Mouse (Mus musculus) liver, adult 2 months (tissue): ENCODE data around the gene Tmem41b. TPM values are rescaled to one million over a fixed set of nuclear protein-coding genes. Genes with fewer than 3 reads are reported as not detected.

Source experiments
- DNase-seq: peaks from one replicate; pipeline ENCODE4 v3.0.0-alpha.2; 2011; ENCODE audit warnings: low read depth, low spot score; ENCODE audit errors: extremely low read depth
- H3K27ac ChIP-seq: fragments of 200-500 bp; replicated peaks from 2 replicates; pipeline ENCODE4 v1.5.1; 2012; ENCODE audit warnings: low read depth, mild to moderate bottlenecking, control low read depth, inconsistent platforms, low read length; ENCODE audit not compliant: insufficient read depth
- H3K27me3 ChIP-seq: fragments of 200-500 bp; 2 replicates; pipeline ENCODE4 v1.6.1; 2012; ENCODE audit warnings: mild to moderate bottlenecking, moderate library complexity, low read length, inconsistent platforms; ENCODE audit not compliant: control insufficient read depth, insufficient read depth
- H3K36me3 ChIP-seq: fragments of 200-500 bp; 2 replicates; pipeline ENCODE4 v1.6.1; 2012; ENCODE audit warnings: low read length, inconsistent platforms; ENCODE audit not compliant: control insufficient read depth, insufficient read depth
- H3K4me1 ChIP-seq: fragments of 200-500 bp; 2 replicates; pipeline ENCODE4 v1.6.1; 2011; ENCODE audit warnings: low read length; ENCODE audit not compliant: control insufficient read depth, insufficient read depth
- H3K4me3 ChIP-seq: fragments of 200-500 bp; 2 replicates; pipeline ENCODE4 v1.5.1; 2011; ENCODE audit warnings: low read depth, mild to moderate bottlenecking, control low read depth, low read length, moderate library complexity; ENCODE audit not compliant: insufficient read depth
- H3K79me2 ChIP-seq: fragments of 200-500 bp; 2 replicates; pipeline ENCODE4 v1.6.1; 2012; ENCODE audit warnings: inconsistent platforms, mild to moderate bottlenecking, low read length, moderate library complexity; ENCODE audit not compliant: control insufficient read depth, insufficient read depth
- H3K9ac ChIP-seq: fragments of 200-500 bp; 2 replicates; pipeline ENCODE4 v1.6.1; 2012; ENCODE audit warnings: low read depth, mild to moderate bottlenecking, control low read depth, inconsistent platforms, low read length
- CTCF ChIP-seq: fragments of 200-500 bp; IDR thresholded peaks from 2 replicates; pipeline ENCODE4 v1.5.1; 2011; ENCODE audit warnings: low read depth, low read length, control low read depth
- POLR2A ChIP-seq: fragments of 200-500 bp; IDR thresholded peaks from 2 replicates; pipeline ENCODE4 v1.6.1; 2011; ENCODE audit warnings: low read length, control low read depth; ENCODE audit not compliant: insufficient read depth; ENCODE audit errors: extremely low read depth
- WGBS: fragments of 180-500 bp; shearing (Covaris S2); methylation state at CpG from one replicate; pipeline ENCODE4 v1.1.7; 2018; 5-methylcytosine and 5-hydroxymethylcytosine counted together
- polyA plus RNA-seq: library from polyadenylated mRNA; depleted of rRNA; stranded (reverse); fragments of >200 nt; gene quantifications from 2 replicates; pipeline ENCODE4 v1.2.3, GENCODE M21; 2012
- total RNA-seq: library from RNA; depleted of rRNA; stranded (reverse); fragments of >200 nt; gene quantifications from 2 replicates; pipeline ENCODE4 v1.2.3, GENCODE M21; 2014

Gene Tmem41b
- total and polyA plus RNA-seq, 2 experiments, result 21.6 to 43.1 TPM

- H3K9ac ChIP-seq, result no peak overlapping the region
- no peak for TF ChIP-seq POLR2A
- no peak for TF ChIP-seq CTCF
- peaks cover 23% of the 10 kb centered on the region for H3K4me1 ChIP-seq
- 47% methylated on average over 6 of the region's 6 CpGs for WGBS
- H3K36me3 ChIP-seq, result no peaks in the 10 kb centered on the region
- peak overlapping the region; percentile 17; the same call in 1 of the 2 replicates for H3K27ac ChIP-seq
- no peak overlapping the region for H3K4me3 ChIP-seq
- no peak for DNase-seq
- H3K27me3 ChIP-seq, result no peaks in the 10 kb centered on the region
- H3K79me2 ChIP-seq, result peaks cover 21% of the 10 kb centered on the region
These were observed 31.9 kb downstream of the Tmem41b start for GRCm38 (mm10) chr7:109954622-109955401.

DNA sequence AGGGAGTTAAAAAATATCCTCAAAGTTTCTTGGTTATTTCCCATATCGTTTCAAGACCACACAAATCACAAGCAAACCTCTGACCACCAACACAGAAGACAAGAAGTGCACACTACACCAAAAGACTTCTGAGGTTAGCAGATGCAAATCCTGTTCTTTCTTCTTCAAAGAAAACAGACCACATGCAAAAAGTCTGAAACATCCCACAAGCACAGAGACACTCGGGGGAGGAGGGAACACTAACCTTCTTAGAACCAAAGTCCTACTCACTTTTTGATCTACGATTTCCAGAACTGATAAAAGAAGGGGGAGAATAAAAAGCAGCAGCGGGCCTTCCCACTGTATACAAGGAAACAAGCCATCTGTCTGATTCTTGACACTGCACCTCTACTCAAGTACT is 35.4 kb downstream of the Tmem41b start:
- no peak for DNase-seq
- WGBS, result 80% methylated on average over 4 of the region's 4 CpGs
- H3K27me3 ChIP-seq, result no peaks in the 10 kb centered on the region
- H3K79me2 ChIP-seq, result peaks cover 24% of the 10 kb centered on the region
- no peak overlapping the region for H3K4me3 ChIP-seq
- TF ChIP-seq CTCF (no peak), POLR2A (no peak)
- H3K36me3 ChIP-seq, result no peaks in the 10 kb centered on the region
- no peak overlapping the region for H3K9ac ChIP-seq
- peaks cover 17% of the 10 kb centered on the region for H3K4me1 ChIP-seq
- H3K27ac ChIP-seq, result no peak overlapping the region

GRCm38 (mm10) chr7:109944421-109945034 is 42.2 kb downstream of the Tmem41b start:
- peaks cover 7% of the 10 kb centered on the region; the same call in 1 of the 2 replicates for H3K4me1 ChIP-seq
- peaks cover 31% of the 10 kb centered on the region for H3K79me2 ChIP-seq
- WGBS, result 27% methylated on average over 6 of the region's 6 CpGs
- H3K36me3 ChIP-seq, result no peaks in the 10 kb centered on the region
- H3K27ac ChIP-seq, result no peak overlapping the region
- no peaks in the 10 kb centered on the region for H3K27me3 ChIP-seq
- no peak for TF ChIP-seq POLR2A
- no peak for TF ChIP-seq CTCF
- peak; percentile 69 for DNase-seq
- no peak overlapping the region for H3K4me3 ChIP-seq
- H3K9ac ChIP-seq, result no peak overlapping the region

- TF ChIP-seq CTCF (peak; percentile 25; the same call in 1 of the 2 replicates), POLR2A (no peak)
- H3K27me3 ChIP-seq, result no peaks in the 10 kb centered on the region
- no peak overlapping the region for H3K4me3 ChIP-seq
- no peak overlapping the region for H3K9ac ChIP-seq
- no peaks in the 10 kb centered on the region for H3K4me1 ChIP-seq
- no peaks in the 10 kb centered on the region; the same call in 1 of the 2 replicates for H3K79me2 ChIP-seq
- H3K27ac ChIP-seq, result no peak overlapping the region
- peaks cover 14% of the 10 kb centered on the region for H3K36me3 ChIP-seq
- DNase-seq, result no peak
These were observed 57.1 kb downstream of the Tmem41b start for GRCm38 (mm10) chr7:109929628-109930027.

DNA sequence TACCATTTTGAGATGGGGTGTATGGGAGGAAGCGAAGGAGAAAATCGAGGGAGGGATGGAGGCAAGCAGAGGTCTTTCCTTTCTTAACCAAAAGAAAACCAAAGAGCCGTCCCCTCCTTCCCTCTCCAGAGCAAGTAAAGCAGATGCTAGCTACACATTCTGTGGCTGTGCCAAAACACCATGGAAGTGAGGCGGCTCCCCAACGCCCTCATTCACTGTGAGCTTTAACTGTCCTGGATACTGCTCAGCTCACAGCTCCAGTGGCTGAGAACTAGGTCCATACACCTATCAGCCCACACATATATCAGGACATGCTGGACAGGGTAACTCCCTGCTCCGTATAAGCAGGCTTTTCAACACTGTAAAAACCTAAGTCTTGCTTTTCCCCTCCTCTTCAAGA is 58.4 kb downstream of the Tmem41b start:
- 97% methylated on average over 6 of the region's 6 CpGs for WGBS
- no peaks in the 10 kb centered on the region; the same call in 1 of the 2 replicates for H3K79me2 ChIP-seq
- peaks cover 9% of the 10 kb centered on the region for H3K36me3 ChIP-seq
- no peak for TF ChIP-seq CTCF
- TF ChIP-seq POLR2A, result no peak
- H3K4me1 ChIP-seq, result no peaks in the 10 kb centered on the region
- H3K27ac ChIP-seq, result no peak overlapping the region
- no peak for DNase-seq
- H3K27me3 ChIP-seq, result no peaks in the 10 kb centered on the region
- H3K4me3 ChIP-seq, result no peak overlapping the region
- no peak overlapping the region for H3K9ac ChIP-seq

DNA sequence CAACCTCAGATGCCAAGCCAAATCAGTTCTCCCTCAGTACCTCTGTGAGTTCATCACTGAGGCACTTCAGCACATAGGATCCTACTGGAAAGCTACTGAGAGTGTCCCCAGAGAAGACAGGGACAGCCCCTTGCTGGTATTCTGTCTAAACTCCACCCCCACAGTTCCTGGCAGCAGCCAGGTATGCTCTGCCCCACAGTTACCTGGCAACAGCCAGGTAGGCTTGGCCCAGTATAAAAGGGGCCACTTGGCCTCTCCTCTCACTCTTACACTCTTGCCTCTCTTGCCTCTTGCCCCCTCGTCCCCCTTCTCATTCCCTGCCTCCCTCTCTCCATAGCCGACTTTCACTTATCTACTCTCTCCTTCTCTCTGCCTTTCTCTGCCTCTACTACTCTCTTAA is 61.8 kb downstream of the Tmem41b start:
- DNase-seq, result no peak
- Histone ChIP-seq H3K27me3 (no peaks in the 10 kb centered on the region), H3K4me3 (no peak overlapping the region), H3K9ac (no peak overlapping the region), H3K4me1 (no peaks in the 10 kb centered on the region), H3K27ac (no peak overlapping the region), H3K36me3 (peaks cover 13% of the 10 kb centered on the region), H3K79me2 (no peaks in the 10 kb centered on the region)
- 90% methylated on average over 2 of the region's 2 CpGs for WGBS
- TF ChIP-seq POLR2A, result no peak
